Mouse (Mus musculus) myocyte (in vitro differentiated cells): ENCODE data around the gene Eefsec. TPM values are rescaled to one million over a fixed set of nuclear protein-coding genes. Genes with fewer than 3 reads are reported as not detected.

Experiments used
- H3K27me3 ChIP-seq: one replicate; pipeline ENCODE4 v1.6.1; 2011; ENCODE audit not compliant: control insufficient read depth, insufficient read depth, insufficient read length
- H3K36me3 ChIP-seq: one replicate; pipeline ENCODE4 v1.6.1; 2011; ENCODE audit not compliant: control insufficient read depth, insufficient read depth
- H3K4me2 ChIP-seq: one replicate; pipeline ENCODE4 v1.6.1; 2011; ENCODE audit warnings: low read depth, control low read depth
- H3K4me3 ChIP-seq: one replicate; pipeline ENCODE4 v1.5.1; 2011; ENCODE audit warnings: mild to moderate bottlenecking, control low read depth, moderate library complexity
- H3K79me2 ChIP-seq: one replicate; pipeline ENCODE4 v1.6.1; 2011; ENCODE audit not compliant: control insufficient read depth, insufficient read depth
- H3ac ChIP-seq: one replicate; pipeline ENCODE4 v1.6.1; 2011; ENCODE audit not compliant: control insufficient read depth, insufficient read length
- CEBPB ChIP-seq: IDR thresholded peaks from 2 replicates; pipeline ENCODE4 v1.6.1; 2011; ENCODE audit warnings: mild to moderate bottlenecking, moderate library complexity; ENCODE audit not compliant: poor library complexity, insufficient read depth, severe bottlenecking
- E2F4 ChIP-seq: IDR thresholded peaks from one replicate; pipeline ENCODE4 v1.6.1; 2011; ENCODE audit warnings: mild to moderate bottlenecking, control low read depth, moderate library complexity; ENCODE audit not compliant: insufficient read depth
- MAX ChIP-seq: IDR thresholded peaks from one replicate; pipeline ENCODE4 v1.6.1; 2011; ENCODE audit warnings: low read depth, mild to moderate bottlenecking, control low read depth
- MYOD1 ChIP-seq, 3 experiments: IDR thresholded peaks; one replicate each; pipeline ENCODE4 v1.6.1; 2011; ENCODE audit warnings: control low read depth in 2 of 3, low read depth in 2 of 3, mild to moderate bottlenecking in 2 of 3, moderate library complexity in 1 of 3; ENCODE audit not compliant: insufficient read length in 2 of 3, control insufficient read depth in 1 of 3
- MYOG ChIP-seq, 3 experiments: IDR thresholded peaks; one replicate each; pipeline ENCODE4 v1.6.1; 2011; ENCODE audit warnings: control low read depth in 2 of 3, low read depth in 2 of 3, mild to moderate bottlenecking in 2 of 3; ENCODE audit not compliant: insufficient read length in 2 of 3, control insufficient read depth in 1 of 3, insufficient read depth in 1 of 3
- POLR2A ChIP-seq: IDR thresholded peaks from one replicate; pipeline ENCODE4 v1.6.1; 2011; ENCODE audit warnings: low read depth, mild to moderate bottlenecking, control low read depth, moderate library complexity; ENCODE audit not compliant: insufficient read length
- POLR2AphosphoS2 ChIP-seq: IDR thresholded peaks from one replicate; pipeline ENCODE4 v1.6.1; 2011; ENCODE audit warnings: low read depth, control low read depth; ENCODE audit not compliant: insufficient read length
- REST ChIP-seq: IDR thresholded peaks from one replicate; pipeline ENCODE4 v1.6.1; 2011; ENCODE audit warnings: mild to moderate bottlenecking, control low read depth, moderate library complexity; ENCODE audit not compliant: insufficient read depth, insufficient read length
- SRF ChIP-seq: IDR thresholded peaks from one replicate; pipeline ENCODE4 v1.6.1; 2011; ENCODE audit warnings: low read depth; ENCODE audit not compliant: control insufficient read depth, insufficient read length
- TCF12 ChIP-seq: IDR thresholded peaks from one replicate; pipeline ENCODE4 v1.6.1; 2011; ENCODE audit warnings: mild to moderate bottlenecking, control low read depth; ENCODE audit not compliant: poor library complexity, insufficient read depth, severe bottlenecking
- TCF3 ChIP-seq: IDR thresholded peaks from one replicate; pipeline ENCODE4 v1.6.1; 2011; ENCODE audit warnings: low read depth, control low read depth; ENCODE audit not compliant: insufficient read length
- USF1 ChIP-seq: IDR thresholded peaks from one replicate; pipeline ENCODE4 v1.6.1; 2011; ENCODE audit warnings: low read depth, mild to moderate bottlenecking, control low read depth, moderate library complexity
- polyA plus RNA-seq: library from polyadenylated mRNA; unstranded; fragments of >200 nt; fragmentation: generic; extraction: Trizol; gene quantifications from one replicate; pipeline ENCODE4 v1.2.1, GENCODE M21; 2012; ENCODE audit warnings: missing spikeins

The Eefsec gene
- polyA plus RNA-seq, 1 experiment, result 14.5 TPM

DNA sequence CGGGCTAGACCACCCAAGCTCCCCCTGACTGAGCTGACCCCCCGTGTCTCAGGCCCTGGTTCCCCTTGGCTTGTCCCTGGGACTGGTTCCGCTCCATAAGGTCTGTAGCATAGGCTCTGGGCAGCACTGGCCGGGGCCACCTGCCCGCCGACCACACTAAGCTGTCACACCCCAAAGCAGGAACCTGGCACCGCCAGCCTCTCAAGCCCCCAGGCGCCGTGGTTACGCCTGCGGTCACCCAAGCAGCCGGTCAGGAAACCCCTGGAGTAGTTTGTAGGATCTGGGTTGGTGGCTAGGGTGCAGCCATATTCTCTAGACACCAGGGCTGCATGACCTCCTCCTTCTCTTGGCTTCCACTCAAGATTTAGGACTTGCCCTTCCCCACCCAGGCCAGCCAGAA is 217.1 kb downstream of the Eefsec start:
- Histone ChIP-seq H3ac (no peak overlapping the region), H3K79me2 (no peaks in the 10 kb centered on the region), H3K4me2 (no peak overlapping the region), H3K4me3 (no peak overlapping the region), H3K36me3 (no peaks in the 10 kb centered on the region), H3K27me3 (peaks cover 43% of the 10 kb centered on the region)
- TF ChIP-seq POLR2A, result no peak
- no peak for TF ChIP-seq TCF3
- no peak for TF ChIP-seq TCF12
- no peak for TF ChIP-seq USF1
- TF ChIP-seq MYOD1 (IDR thresholded peaks at IDR 0.05; ENCODE audit: control insufficient read depth in 1 of 3, insufficient read length in 2 of 3, low read depth in 2 of 3), result no peak
- no peak for TF ChIP-seq MAX
- TF ChIP-seq REST, result no peak
- no peak for TF ChIP-seq MYOG (IDR thresholded peaks at IDR 0.05; ENCODE audit: control insufficient read depth in 1 of 3, insufficient read depth in 1 of 3, insufficient read length in 2 of 3, low read depth in 2 of 3)

DNA sequence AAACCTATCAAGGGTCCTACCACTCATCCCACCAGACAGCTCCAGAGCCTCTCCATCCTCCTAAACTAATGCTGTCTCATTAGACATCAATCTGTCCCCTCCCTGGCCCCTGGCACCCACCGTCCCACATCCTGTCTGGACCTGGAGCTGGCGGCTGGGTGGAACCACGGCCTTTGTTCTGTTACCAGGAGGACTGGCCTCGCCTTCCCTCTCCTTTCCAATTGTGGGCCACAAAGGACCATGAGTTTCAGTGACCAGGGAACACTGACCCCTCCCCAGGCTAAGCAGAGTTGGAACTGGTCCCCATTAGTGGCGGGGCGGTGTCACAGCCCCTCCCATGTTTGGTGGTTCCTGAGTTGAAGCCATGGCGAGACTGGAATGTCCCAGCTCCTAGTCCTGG is 218.8 kb downstream of the Eefsec start:
- Histone ChIP-seq H3ac (no peak overlapping the region), H3K79me2 (no peaks in the 10 kb centered on the region), H3K4me3 (no peak overlapping the region), H3K4me2 (no peak overlapping the region), H3K36me3 (no peaks in the 10 kb centered on the region), H3K27me3 (peaks cover 28% of the 10 kb centered on the region)
- TF ChIP-seq REST, result no peak
- TF ChIP-seq SRF, result no peak
- TF ChIP-seq MYOG (IDR thresholded peaks at IDR 0.05; ENCODE audit: control insufficient read depth in 1 of 3, insufficient read depth in 1 of 3, insufficient read length in 2 of 3, low read depth in 2 of 3), result no peak
- no peak for TF ChIP-seq TCF3
- no peak for TF ChIP-seq USF1
- no peak for TF ChIP-seq POLR2A
- TF ChIP-seq TCF12, result no peak
- no peak for TF ChIP-seq CEBPB
- no peak for TF ChIP-seq MYOD1 (IDR thresholded peaks at IDR 0.05; ENCODE audit: control insufficient read depth in 1 of 3, insufficient read length in 2 of 3, low read depth in 2 of 3)
- TF ChIP-seq E2F4, result no peak

DNA sequence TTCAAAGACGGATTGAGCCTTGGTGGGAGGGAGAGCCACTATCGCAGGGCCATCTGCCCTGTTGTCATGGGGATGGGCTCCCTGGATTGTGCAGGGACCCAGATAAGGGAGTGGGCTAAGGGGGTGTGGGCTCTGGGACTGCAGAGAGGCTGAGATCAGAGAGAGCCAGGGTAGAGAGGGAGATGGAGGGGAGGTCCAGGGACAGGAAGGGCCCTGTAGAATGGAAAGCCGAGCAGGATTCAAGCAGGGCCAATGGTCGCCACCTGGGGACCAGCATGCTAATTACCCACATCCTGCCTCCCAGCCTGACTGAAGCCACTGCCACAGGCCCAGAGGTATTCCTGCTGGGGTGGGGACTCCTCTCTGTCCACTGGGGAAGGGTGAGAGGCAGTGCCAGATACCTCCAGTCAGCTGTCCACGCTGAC is 219.8 kb downstream of the Eefsec start:
- H3K79me2 ChIP-seq, result no peaks in the 10 kb centered on the region
- H3K36me3 ChIP-seq, result no peaks in the 10 kb centered on the region
- H3K4me3 ChIP-seq, result no peak overlapping the region
- no peak overlapping the region for H3K4me2 ChIP-seq
- no peak for TF ChIP-seq E2F4
- TF ChIP-seq TCF12, result no peak
- TF ChIP-seq CEBPB, result no peak
- TF ChIP-seq REST, result no peak
- no peak for TF ChIP-seq MYOG (IDR thresholded peaks at IDR 0.05; ENCODE audit: control insufficient read depth in 1 of 3, insufficient read depth in 1 of 3, insufficient read length in 2 of 3, low read depth in 2 of 3)
- no peak for TF ChIP-seq POLR2AphosphoS2
- no peak for TF ChIP-seq POLR2A
- TF ChIP-seq USF1, result no peak
- TF ChIP-seq MAX, result no peak
- no peak for TF ChIP-seq MYOD1 (IDR thresholded peaks at IDR 0.05; ENCODE audit: control insufficient read depth in 1 of 3, insufficient read length in 2 of 3, low read depth in 2 of 3)
- no peak for TF ChIP-seq TCF3
- no peak for TF ChIP-seq SRF
- H3ac ChIP-seq, result no peak overlapping the region
- peaks cover 25% of the 10 kb centered on the region for H3K27me3 ChIP-seq

DNA sequence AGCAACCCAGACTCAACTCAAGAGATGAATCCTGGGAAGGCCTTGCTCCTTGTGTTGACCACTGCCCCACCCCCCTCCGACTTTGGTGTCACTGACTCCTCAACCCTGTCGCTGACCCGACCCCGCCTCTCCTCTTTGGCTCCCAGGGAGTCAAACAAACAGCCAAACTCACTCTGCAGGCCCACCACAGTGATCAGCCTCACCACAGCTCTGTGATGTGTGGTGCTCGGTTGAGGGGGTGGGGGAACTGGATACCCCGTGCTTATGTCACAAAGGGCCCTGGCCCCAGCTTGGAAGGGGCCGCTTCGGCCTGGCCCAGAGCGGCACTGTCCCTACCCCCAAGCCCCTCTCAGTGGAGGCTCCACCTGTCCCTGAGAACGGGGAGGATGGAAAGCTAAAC is 224.4 kb downstream of the Eefsec start, which contains the start of gene Dnajb8:
TSS of gene Dnajb8 (plus strand) at position 301 of the 400 bp plus-strand sequence.
- H3K36me3 ChIP-seq, result no peaks in the 10 kb centered on the region
- no peak for TF ChIP-seq TCF3

DNA sequence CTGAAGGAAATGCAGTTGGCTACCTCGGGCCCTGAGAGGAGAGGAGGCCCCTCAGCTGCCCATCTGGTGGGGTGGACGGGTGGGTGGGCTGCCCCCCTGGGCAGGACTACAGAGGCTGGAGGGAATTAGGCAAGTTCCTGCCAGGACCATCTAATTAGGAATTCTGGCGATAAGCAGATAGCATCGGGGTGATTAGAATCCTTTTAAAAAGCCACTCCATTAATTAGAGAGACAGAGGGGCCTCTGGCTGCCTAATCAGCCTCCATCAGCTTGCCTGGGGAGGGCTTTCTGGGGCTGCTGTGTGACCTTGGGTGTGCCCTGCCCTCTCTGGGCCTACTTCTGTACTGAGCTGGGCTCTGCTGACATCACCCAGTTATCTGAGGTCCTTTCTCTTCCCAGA is 227.2 kb downstream of the Eefsec start:
- H3K27me3 ChIP-seq, result peaks cover 10% of the 10 kb centered on the region
- no peak overlapping the region for H3ac ChIP-seq
- no peak overlapping the region for H3K4me2 ChIP-seq
- TF ChIP-seq TCF12 (no peak), USF1 (no peak), CEBPB (no peak), MAX (no peak), MYOG (IDR thresholded peaks at IDR 0.05; ENCODE audit: control insufficient read depth in 1 of 3, insufficient read depth in 1 of 3, insufficient read length in 2 of 3, low read depth in 2 of 3) (no peak), MYOD1 (IDR thresholded peaks at IDR 0.05; ENCODE audit: control insufficient read depth in 1 of 3, insufficient read length in 2 of 3, low read depth in 2 of 3) (no peak), TCF3 (no peak), E2F4 (no peak), POLR2AphosphoS2 (no peak), REST (no peak), POLR2A (no peak), SRF (no peak)
- no peak overlapping the region for H3K4me3 ChIP-seq
- H3K79me2 ChIP-seq, result no peaks in the 10 kb centered on the region
- H3K36me3 ChIP-seq, result no peaks in the 10 kb centered on the region

More for the DNA sequence above, 224.4 kb downstream of the Eefsec start, which contains the start of gene Dnajb8:
- Histone ChIP-seq H3K4me3 (no peak within 1 kb of the TSS), H3K79me2 (no peaks in the 10 kb centered on the region), H3K4me2 (no peak within 1 kb of the TSS), H3ac (no peak within 1 kb of the TSS), H3K27me3 (peaks cover 14% of the 10 kb centered on the region)
